Mouse (Mus musculus): Measurements from ENCODE around the gene Myl6b.

DNA sequence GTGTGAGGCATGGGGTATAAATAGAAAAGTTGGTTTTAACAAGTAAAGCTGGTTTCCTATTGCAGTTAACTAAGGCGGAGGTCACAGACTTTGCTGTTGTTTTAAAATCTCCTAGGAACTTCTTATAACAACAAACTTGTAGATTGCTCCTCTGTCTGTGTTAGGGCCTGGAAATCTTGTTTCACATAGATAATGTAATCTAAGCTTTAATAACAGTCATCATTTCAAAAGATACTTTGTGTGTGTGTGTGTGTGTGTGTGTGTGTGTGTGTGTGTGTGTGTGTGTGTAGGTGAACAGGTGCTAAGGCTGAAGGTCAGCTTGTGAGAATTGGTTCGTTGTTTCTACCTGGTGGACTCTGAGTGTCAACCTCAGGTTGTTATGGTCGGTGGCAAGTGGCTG lies 5.5 kb upstream of the Myl6b start:
- TF ChIP-seq CTCF (IDR thresholded peaks at IDR 0.05; ENCODE audit: extremely low read depth, insufficient read depth, insufficient read length, insufficient replicate concordance) (no peak), POLR2A (IDR thresholded peaks at IDR 0.05; ENCODE audit: low read depth, low read length) (no peak)
